Mouse (Mus musculus) 416B (cell line): Measurements from ENCODE around the gene Rnf31.
A peak's percentile ranks its signal among the peaks of the same experiment; 100 is the strongest.

Source experiments
- DNase-seq: peaks from one replicate; pipeline ENCODE4 v3.0.0; 2011; ENCODE audit warnings: low read depth

The Rnf31 gene

DNA sequence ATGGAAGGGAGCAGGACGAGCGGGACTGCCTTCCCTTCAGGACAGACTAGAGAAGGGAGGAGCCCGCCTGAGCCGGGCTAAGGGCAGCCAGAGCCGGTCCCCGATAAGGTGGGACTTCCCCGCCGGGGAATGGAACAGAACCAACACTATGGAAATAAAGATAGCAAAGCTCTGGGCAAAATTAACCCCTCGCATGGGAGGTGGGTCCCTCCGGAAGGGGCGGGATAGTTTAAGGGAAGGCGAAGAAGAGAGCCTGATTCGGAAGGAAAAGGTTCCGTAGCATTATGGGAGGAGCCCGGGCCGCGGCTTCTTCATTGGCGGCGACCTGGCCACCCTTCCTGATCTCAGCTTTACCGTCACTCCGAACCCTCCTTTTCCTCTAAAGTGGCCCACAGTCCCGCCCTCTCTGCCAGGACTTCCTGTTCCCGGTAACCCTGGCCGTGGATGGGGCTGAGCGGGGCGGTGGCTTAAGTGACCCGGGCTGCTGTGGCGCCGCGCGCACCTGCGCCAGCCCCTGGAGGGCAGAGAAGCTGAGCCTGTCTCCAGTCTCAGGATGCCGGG lies at the start of gene Rnf31:
TSS of gene Rnf31 (plus strand) at position 378 of the 561 bp plus-strand sequence.
- DNase-seq = peak; percentile 96

DNA sequence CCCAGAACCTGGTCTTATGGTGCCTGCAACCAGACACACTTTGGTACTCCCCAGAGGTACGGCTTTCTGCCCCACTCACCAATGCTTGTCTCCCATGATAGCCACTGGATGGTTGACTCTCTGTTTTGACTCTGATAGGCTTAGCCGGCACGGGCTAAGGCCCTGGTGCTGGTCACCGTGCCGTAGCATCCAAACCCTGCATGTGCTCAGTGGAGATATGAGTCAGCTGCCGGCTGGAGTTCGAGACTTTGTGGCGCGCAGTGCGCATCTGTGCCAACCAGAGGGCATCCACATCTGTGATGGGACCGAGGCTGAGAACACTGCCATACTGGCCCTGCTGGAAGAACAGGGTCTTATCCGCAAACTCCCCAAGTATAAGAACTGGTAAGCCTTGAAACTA lies 49.2 kb upstream of the Rnf31 start:
- no peak for DNase-seq

DNA sequence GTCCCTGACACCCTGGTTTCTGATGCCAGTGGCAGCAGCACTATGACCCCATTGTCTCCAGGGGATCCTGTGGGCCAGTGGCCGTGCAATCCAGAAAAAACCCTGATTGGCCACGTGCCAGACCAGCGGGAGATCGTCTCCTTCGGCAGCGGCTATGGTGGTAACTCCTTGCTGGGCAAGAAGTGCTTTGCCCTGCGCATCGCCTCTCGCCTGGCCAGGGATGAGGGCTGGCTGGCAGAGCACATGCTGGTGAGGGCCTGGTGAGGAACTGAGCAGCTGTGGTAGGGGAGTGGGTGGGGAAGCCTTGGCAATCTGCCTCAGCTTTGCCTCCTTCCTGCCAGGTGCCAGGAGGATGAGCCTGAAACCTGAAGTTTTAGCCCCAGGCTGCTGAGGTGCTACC lies 47.2 kb upstream of the Rnf31 start:
- DNase-seq = no peak

DNA sequence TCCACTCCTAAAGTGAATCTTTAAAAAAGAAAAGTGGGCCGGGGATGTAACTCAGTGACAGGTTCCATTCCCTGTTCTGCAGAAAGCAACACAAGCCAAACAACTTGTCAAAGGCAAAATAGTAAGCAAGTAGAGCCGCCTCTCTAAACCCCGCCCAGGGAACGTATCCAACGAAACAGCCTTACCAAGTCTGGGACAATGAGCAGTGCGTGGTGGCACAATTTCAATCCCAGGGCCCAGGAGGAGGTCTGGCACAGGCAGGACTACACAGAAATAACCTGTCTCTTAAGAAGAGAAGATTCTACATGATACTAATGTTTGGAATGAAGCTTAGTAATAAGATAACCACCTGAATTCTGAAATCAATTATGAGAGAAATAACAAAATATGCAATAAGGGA lies 41.3 kb upstream of the Rnf31 start:
- no peak for DNase-seq

DNA sequence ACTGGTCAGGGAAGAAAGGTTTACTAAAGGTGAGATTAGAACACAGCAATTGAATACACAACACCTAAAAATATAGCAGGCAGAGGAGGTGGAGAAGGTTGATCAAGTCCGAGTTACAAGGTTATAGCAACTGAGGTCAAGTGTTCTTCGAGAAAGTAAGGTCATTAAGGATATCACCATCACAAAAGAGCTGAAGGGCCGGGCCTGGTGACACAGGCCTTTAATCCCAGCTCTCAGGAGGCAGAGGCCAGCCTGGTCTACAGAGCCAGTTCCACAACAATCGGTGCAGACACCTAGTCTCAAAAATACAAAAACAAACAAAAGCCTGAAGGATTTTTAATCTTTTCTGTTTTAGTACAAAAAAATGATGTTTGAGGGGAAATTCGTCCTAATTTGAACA lies 40.2 kb upstream of the Rnf31 start:
- no peak for DNase-seq

DNA sequence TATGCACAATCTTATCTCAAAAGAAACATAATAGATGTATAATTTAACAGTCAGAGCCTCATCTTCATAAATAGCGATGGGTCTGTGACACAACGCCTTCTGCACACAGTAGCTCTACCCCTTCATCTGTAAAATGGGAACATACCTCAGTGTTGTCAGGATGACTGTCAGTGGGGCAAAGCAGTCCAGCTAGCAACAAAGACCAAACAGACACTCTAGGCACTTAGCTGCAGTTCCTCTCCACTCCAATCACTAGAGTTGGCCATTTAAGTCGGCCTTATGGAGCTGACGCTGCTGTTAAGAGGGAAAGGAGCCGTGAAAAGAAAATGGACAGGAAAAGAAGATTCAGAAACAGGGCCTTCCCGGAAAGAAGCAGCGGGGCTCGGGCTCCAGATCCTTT lies 39.7 kb upstream of the Rnf31 start:
- DNase-seq = no peak

DNA sequence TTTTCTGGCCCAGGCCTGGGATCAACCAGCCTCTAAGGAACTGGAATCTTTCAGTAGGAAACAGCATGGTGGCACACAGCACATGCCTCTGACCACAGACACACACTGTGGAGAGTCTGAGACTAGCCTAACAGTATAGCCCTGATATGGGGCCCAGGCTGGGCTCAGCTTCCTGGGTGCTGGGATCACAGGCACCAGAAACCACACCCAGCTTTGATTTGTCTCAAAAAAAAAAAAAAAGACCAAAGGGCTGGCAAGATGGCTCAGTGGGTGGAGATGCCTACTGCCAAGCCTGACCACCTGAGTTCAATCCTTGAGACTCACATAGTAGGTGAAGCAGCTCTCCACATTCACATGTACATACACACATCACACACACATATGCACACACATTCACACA lies 36.9 kb upstream of the Rnf31 start:
- DNase-seq = no peak

DNA sequence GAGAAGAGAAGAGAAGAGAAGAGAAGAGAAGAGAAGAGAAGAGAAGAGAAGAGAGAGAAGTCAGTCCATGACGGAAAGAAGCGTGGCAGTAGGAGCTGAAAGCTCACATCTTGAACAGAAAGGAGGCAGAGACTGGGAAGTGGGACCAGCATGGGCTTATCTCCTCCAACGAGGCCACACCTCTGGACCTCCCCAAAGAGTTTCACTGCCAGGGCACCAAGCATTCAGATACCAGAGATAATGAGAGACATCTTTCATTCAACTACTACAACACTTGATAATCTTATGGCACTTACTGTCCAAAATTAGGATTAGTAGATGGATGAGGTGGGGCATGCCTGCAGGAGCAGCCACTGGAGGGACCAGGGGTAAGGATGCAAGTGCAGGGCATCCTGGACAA lies 35.7 kb upstream of the Rnf31 start:
- DNase-seq = no peak

DNA sequence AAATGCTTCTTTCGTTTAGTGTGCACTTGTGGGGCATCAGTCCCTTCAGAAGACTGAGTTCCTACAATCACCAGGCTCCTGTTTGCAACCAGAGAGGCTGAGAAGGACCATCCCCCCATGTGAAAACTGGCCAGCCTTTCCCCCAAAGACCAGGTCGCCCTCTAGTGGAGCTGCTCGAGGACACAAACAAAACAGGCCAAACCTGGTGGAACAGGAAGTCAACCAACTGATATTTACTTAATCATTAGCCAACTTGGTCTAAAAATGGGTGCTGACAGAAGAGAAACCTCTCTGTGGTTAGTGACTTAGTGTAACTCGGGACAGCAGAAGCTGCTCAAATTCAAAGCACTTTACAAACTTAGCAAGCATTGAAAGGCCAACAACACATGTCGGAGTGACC lies 34.5 kb upstream of the Rnf31 start:
- peak; percentile 92 for DNase-seq

DNA sequence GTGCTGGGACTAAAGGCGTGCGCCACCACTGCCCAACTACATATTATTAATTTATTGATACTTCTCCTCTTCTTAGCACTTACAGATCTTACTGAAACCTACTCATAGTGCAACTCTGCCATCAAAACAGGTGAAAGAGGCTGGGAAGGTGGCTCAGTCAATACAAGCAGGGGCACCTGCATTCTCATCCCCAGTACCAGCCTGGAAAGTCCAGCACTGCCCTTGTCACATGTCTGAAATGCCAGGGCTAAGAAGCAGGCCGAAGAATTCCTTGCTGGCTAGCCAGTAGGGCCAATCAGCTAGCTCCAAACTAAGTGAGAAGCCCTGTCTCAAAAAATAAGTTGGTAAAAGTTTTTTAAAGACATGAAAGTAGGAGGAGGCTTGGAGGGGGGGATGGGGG lies 33.9 kb upstream of the Rnf31 start:
- DNase-seq = no peak

DNA sequence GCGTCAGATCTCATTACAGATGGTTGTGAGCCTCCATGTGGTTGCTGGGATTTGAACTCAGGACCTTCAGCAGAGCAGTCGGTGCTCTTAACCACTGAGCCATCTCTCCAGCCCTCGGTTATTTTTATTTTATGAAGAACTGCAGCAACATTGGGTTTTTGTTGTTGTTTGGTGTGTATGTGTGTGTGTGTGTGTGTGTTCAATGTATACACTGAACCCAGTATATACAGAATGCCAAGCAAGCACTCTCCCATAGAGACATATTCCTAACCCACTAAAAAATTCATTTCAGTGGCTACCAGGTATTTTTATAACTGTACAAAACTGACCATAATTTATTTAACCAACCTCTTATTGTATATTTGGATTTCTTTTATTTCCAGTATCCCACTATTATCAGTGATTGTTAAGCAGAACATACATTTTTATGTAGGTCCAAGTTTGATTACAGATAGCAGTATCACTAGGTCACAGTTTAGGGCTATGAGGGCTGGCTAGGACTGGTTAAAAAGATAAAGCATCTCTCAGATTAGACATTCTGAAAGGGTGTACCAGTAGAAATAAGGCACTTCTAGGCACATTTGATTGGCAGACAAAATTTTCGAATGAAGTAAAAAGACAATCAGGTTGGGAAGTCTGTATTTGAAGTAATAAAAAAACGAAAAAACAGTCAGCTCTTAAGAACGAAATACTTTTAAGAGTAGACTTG lies 32.6 kb upstream of the Rnf31 start:
- peak; percentile 45 for DNase-seq

DNA sequence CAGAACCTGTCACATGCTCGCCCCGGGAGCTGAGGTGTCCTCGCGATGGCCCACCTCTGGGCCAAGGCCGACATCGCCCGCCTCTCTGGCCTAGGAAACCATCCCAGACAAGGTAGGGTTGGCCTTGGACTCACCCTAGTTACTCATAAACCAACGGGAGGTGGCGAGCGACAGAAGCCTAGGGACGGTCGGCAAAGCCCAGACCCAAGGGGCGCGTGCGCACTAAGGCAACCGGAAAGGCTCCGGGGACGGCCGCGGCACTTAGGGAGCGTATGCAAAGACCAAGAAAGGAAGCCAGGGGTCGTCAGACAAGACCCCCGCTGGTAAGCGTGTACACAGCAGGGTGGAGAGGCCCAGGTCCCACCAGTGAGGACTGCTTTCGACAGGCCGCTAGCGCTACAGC lies 31.7 kb upstream of the Rnf31 start, which contains the start of gene Dcaf11:
TSS of gene Dcaf11 (plus strand) at position 208 of the 403 bp plus-strand sequence.
- DNase-seq = peak; percentile 98

DNA sequence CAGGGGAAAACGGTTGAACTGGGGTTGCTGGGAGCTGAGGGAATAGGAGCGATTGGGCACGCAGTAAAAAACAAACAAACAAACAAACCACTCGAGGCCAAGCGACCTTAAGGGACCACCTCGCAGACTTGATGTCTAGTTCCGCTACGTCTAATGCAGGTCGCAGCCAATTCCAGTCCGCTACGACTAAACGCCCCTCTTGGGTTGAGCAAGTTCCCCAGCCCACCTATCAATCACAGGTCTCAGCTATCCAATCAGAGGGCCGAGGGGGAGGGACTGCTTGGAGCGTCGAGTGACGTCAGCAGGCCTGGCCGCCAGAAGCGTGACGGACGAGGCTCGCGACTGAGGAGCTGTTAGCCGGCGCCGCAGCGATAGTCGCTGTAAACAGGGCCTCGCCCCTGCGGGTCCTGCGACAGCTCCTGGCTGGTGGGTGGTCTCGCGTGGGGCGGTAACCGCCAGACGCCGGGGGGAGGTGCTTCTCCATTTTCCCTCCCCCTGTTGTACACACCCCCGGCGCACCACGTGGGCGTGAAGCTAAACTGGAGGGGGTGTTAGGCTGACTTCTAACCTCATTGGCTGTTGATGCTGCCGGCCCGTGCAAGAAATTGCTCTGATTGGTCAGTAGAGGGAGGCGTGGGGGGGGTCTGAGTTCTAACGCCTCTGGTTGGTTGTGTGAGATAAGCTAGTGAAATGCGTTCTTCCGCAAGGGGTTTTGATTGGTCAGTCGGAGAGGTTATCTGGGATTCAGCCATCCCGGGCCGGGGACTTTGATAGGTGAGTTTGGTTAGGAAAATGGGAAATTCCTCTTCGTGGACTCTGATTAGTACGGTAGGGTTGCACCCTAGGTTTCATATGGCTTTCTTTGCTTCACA lies 31.1 kb upstream of the Rnf31 start, which contains the start of gene A730061H03Rik:
TSS of gene A730061H03Rik (minus strand) at position 205 of the 872 bp plus-strand sequence.
- peak; percentile 100 for DNase-seq

DNA sequence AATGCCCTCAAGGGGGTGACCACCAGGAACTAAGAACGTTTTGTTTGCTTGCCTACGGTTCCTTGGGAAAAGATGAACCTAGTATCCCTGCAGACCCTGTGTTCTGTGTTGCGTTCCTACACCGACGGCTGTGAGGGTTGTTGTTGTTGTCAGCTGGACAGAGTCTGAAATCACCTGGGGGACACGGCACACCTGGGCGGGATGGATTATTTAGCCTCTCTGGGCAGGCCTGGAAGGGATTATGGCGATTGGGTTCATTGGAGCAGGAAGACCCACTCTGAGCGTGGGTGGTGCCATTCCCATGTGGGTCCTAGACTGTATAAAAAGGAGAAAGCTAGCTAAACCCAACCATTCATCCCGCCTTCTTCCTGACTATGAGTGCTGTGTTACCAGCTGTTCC lies 29.6 kb upstream of the Rnf31 start:
- DNase-seq = no peak

DNA sequence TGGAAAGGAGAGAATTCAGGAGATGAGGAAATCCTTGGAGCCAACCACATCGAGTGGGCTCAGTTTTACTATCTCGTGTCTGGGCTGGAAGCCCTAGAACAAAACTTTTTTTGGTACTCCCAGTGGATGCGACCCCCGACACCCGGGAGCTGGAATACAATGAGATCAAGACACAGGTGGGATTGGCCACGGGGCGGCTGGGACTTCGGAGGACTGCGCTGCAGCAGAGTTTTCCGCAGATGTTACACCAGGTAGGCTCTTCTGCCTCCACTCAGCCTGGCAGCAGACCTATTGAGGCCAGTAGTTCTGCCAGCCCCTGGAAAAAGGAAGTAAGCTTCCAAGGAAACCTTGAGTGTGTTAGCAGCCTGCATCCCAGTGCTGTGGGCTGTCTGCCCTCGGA lies 28.3 kb upstream of the Rnf31 start:
- DNase-seq = no peak

DNA sequence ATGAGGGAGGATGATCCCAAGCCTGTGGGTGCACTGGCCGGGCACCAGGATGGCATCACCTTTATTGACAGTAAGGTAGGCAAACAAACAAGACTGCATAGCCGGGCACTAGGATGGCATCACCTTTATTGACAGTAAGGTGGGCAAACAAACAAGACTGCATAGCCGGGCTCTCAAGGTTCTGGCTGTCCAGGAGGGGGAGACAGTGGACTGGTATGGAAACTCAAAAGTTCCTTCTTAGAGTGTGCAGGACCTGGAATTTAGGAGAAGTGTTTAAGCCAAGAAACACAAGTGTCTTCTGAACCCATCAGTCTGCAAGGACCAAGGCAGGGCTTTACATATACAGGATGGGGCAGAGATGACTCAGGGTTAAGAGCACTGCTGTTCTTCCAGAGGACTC lies 25.8 kb upstream of the Rnf31 start:
- peak; percentile 29 for DNase-seq

DNA sequence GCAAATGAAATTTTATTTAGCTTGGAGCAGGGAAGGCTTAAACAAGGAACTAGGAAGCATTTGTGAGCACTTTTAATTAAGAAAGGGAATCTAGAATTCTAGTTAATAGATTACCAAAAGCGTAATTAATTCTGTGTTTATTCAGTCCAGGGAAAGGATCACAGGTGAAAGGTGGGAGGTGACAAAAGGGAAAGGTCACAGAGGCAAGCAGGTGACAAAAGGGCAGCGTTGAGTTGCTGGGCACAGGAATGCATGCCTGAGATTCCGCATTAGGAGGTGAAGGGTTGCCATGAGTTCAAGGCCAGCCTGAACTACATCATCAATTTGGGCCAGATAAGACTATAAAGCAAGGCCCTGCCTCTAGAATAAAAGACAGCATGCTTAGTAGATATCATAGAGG lies 24.0 kb upstream of the Rnf31 start:
- DNase-seq = no peak

DNA sequence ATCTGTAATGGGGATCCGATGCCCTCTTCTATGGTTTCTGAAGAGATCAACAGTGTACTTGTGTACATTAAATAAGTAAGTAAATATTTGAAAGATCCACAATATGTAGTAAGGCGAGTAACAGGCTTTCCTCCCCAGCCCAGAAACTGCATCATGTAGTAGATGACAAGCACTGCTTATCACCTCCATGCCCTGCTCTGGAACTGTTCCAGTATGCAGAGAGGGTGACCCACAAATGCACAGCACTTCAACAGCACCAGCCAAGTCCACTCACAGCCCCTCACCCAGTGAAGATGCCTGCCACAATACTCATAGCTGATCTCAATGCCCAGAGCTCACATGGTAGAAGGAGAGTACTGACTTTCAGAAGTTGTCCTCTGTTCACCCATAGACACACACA lies 20.9 kb upstream of the Rnf31 start:
- no peak for DNase-seq

DNA sequence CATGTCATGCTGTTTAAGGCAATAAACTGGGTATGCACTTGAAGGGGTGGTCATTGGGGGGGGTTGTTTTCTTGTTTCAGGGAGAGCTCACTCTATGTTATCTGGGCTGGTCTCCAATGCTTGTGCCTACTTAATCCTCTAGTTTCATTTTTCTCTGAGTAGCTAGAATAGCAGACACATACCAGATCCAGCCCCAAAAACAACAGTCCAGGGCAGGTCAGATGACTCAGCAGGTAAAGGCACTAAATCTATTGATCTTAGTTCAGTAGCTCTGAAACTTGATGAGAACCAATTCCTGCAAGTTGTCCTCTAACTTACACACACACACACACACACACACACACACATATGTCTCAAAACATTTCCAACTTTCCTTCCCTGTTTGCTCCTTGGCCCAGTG lies 19.7 kb upstream of the Rnf31 start:
- no peak for DNase-seq

DNA sequence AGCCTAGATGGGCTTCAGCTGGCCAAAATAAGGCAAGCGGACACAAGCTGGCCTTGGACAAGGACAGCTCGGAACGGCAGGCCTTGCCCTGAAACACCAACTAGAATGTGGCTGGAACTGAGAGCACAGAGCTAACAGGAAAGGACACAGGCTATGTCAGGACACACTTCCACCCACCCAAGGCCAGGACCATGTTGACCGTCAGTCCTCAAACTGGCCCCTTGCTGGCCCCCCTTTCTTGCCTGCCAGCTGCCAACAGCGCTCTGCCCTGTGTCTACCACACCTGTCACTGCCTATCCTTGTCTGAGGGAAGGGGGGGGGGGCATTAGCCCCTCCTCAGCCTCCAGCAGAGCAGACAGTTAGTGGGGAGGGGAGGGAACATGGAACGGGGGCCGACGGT lies 16.2 kb upstream of the Rnf31 start, which contains the start of gene Fitm1:
TSS of gene Fitm1 (plus strand) at position 316 of the 400 bp plus-strand sequence.
- no peak for DNase-seq

DNA sequence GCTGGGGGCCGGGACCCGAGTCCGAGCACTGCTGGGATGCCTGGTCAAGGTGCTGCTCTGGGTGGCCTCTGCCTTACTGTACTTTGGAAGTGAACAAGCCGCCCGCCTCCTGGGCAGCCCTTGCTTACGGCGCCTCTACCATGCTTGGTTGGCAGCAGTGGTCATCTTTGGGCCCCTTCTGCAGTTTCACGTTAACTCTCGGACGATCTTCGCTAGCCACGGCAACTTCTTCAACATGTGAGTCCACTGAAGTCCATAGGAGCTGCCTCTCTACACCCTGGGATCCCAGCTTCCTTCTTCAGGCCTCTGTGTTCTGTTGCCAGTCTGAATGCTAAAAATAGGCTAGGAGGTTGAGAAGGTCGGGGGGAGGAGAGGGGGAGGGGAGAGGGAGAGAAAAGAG lies 15.8 kb upstream of the Rnf31 start:
- no peak for DNase-seq

DNA sequence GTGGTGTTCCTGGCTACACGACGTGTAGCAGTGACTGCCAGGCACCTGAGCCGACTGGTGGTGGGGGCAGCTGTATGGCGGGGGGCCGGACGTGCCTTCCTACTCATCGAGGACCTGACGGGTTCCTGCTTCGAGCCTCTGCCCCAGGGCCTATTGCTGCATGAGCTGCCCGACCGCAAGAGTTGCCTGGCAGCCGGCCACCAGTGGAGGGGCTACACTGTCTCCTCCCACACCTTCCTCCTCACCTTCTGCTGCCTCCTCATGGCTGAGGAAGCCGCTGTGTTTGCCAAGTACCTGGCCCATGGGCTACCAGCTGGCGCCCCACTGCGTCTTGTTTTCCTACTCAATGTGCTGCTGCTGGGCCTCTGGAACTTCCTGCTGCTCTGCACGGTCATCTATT lies 15.1 kb upstream of the Rnf31 start:
- DNase-seq = no peak
